Mouse (Mus musculus): ENCODE measurements around the gene D6Ertd527e. TPM values are rescaled to one million over a fixed set of nuclear protein-coding genes. Genes with fewer than 3 reads are reported as not detected.

D6Ertd527e gene
- polyA plus RNA-seq, 1 experiment = 1.4 TPM

DNA sequence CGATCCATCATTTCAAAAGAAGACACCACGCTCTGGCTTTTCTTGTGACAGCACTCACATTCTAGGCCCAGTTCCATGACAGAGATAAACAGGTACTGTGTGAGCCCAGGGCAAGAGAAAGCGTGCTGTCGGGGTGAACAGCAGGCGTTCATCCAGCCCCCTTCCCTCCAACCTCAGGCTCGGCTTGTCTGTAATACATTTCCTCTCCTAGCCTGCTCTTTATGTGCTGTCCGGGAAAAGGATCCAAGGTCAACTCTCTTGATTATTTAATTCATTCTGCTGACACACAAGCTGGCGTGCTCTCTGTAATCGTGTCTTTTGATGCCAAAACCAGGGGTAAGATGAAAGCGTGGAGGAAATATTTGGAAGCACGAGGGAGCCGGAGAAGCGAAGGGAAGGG lies 39.0 kb downstream of the D6Ertd527e start:
- WGBS = 91% methylated on average over 13 of the region's 13 CpGs
- TF ChIP-seq CTCF (IDR thresholded peaks at IDR 0.05; ENCODE audit: borderline replicate concordance, control insufficient read depth, extremely low read depth, insufficient read depth, low read length, poor library complexity) = no peak
- no peak for DNase-seq
- Histone ChIP-seq H3K4me1 (replicated peaks; ENCODE audit: control insufficient read depth, insufficient read depth, low read length) (peaks cover 22% of the 10 kb centered on the region), H3K36me3 (ENCODE audit: control insufficient read depth, insufficient read depth, low read length) (no peaks in the 10 kb centered on the region), H3K27me3 (ENCODE audit: control insufficient read depth, insufficient read depth, low read length) (no peaks in the 10 kb centered on the region), H3K27ac (ENCODE audit: control insufficient read depth, insufficient read depth, low read length) (no peak overlapping the region), H3K4me3 (ENCODE audit: control insufficient read depth, insufficient read depth, low read length) (no peak overlapping the region)

- Histone ChIP-seq H3K4me3 (ENCODE audit: control insufficient read depth, insufficient read depth, low read length) (no peak overlapping the region), H3K27me3 (ENCODE audit: control insufficient read depth, insufficient read depth, low read length) (no peaks in the 10 kb centered on the region), H3K36me3 (ENCODE audit: control insufficient read depth, insufficient read depth, low read length) (no peaks in the 10 kb centered on the region), H3K4me1 (replicated peaks; ENCODE audit: control insufficient read depth, insufficient read depth, low read length) (peaks cover 37% of the 10 kb centered on the region), H3K27ac (ENCODE audit: control insufficient read depth, insufficient read depth, low read length) (peak overlapping the region; percentile 39)
- TF ChIP-seq POLR2A (IDR thresholded peaks at IDR 0.05; ENCODE audit: control insufficient read depth, extremely low read depth, insufficient read depth, low read length, poor library complexity) (no peak), CTCF (IDR thresholded peaks at IDR 0.05; ENCODE audit: borderline replicate concordance, control insufficient read depth, extremely low read depth, insufficient read depth, low read length, poor library complexity) (no peak)
- 23% methylated on average over 3 of the region's 3 CpGs for WGBS
- DNase-seq = peak; percentile 49
Observed at GRCm38 (mm10) chr6:87147921-87148320, 43.4 kb downstream of the D6Ertd527e start.

DNA sequence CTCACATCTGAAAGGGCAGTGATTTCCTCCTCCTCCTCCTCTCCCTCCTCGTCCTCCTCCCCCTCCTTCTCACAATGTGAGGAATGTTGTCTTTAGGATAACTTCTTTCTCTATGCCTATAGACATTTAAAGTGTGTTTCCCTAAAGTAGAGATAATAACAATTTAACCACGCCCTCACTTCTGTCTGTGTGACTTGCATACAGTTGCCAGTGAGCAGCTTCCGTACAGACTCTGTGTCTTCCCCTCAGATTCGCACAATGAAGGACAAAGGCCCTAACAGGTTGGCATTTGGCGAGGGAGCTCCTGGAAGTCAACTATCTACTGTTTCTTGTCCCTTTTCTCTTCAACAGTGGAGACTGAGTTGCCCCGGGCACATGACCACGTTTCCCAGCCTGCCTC lies 45.9 kb downstream of the D6Ertd527e start:
- Histone ChIP-seq H3K36me3 (ENCODE audit: control insufficient read depth, insufficient read depth, low read length) (no peaks in the 10 kb centered on the region), H3K4me3 (ENCODE audit: control insufficient read depth, insufficient read depth, low read length) (no peak overlapping the region), H3K27me3 (ENCODE audit: control insufficient read depth, insufficient read depth, low read length) (no peaks in the 10 kb centered on the region), H3K4me1 (replicated peaks; ENCODE audit: control insufficient read depth, insufficient read depth, low read length) (peaks cover 54% of the 10 kb centered on the region), H3K27ac (ENCODE audit: control insufficient read depth, insufficient read depth, low read length) (no peak overlapping the region)
- WGBS = 93% methylated on average over 7 of the region's 7 CpGs
- TF ChIP-seq POLR2A (IDR thresholded peaks at IDR 0.05; ENCODE audit: control insufficient read depth, extremely low read depth, insufficient read depth, low read length, poor library complexity) = no peak
- TF ChIP-seq CTCF (IDR thresholded peaks at IDR 0.05; ENCODE audit: borderline replicate concordance, control insufficient read depth, extremely low read depth, insufficient read depth, low read length, poor library complexity) = no peak
- no peak for DNase-seq

DNA sequence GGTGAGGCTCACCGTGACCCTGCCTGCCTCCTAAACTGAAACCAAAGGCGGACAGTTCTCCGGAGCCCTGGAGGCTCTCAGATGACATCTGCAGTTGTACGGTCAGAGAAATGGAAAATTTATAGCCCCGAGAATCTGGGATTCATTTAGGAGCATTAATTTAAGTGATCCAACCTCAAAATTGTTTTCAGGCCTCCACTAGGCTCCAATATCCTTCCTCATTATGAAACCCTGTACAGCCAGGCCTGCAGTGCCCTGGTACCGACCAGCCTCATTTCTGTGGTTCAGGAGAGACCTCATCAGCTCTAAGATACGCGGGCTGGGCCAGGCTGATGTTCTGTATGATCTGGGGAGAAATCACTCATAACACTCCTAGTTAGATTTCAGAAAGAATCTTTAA lies 46.9 kb downstream of the D6Ertd527e start:
- no peak overlapping the region for H3K4me3 ChIP-seq (ENCODE audit: control insufficient read depth, insufficient read depth, low read length)
- H3K36me3 ChIP-seq (ENCODE audit: control insufficient read depth, insufficient read depth, low read length) = no peaks in the 10 kb centered on the region
- TF ChIP-seq CTCF (IDR thresholded peaks at IDR 0.05; ENCODE audit: borderline replicate concordance, control insufficient read depth, extremely low read depth, insufficient read depth, low read length, poor library complexity) (no peak), POLR2A (IDR thresholded peaks at IDR 0.05; ENCODE audit: control insufficient read depth, extremely low read depth, insufficient read depth, low read length, poor library complexity) (no peak)
- H3K4me1 ChIP-seq (replicated peaks; ENCODE audit: control insufficient read depth, insufficient read depth, low read length) = peaks cover 50% of the 10 kb centered on the region
- H3K27me3 ChIP-seq (ENCODE audit: control insufficient read depth, insufficient read depth, low read length) = no peaks in the 10 kb centered on the region
- H3K27ac ChIP-seq (ENCODE audit: control insufficient read depth, insufficient read depth, low read length) = no peak overlapping the region
- WGBS = 92% methylated on average over 8 of the region's 8 CpGs
- DNase-seq = no peak

GRCm38 (mm10) chr6:87152461-87153230 lies 48.1 kb downstream of the D6Ertd527e start:
- no peaks in the 10 kb centered on the region for H3K27me3 ChIP-seq (ENCODE audit: control insufficient read depth, insufficient read depth, low read length)
- peaks cover 40% of the 10 kb centered on the region for H3K4me1 ChIP-seq (replicated peaks; ENCODE audit: control insufficient read depth, insufficient read depth, low read length)
- WGBS = 4% methylated on average over 21 of the region's 21 CpGs
- DNase-seq = peak; percentile 79
- peak overlapping the region; percentile 88 for H3K27ac ChIP-seq (ENCODE audit: control insufficient read depth, insufficient read depth, low read length)
- H3K4me3 ChIP-seq (ENCODE audit: control insufficient read depth, insufficient read depth, low read length) = 0 out of 2 replicates have a peak overlapping the region, but pooled peaks have one; percentile 1
- TF ChIP-seq CTCF (IDR thresholded peaks at IDR 0.05; ENCODE audit: borderline replicate concordance, control insufficient read depth, extremely low read depth, insufficient read depth, low read length, poor library complexity) (no peak), POLR2A (IDR thresholded peaks at IDR 0.05; ENCODE audit: control insufficient read depth, extremely low read depth, insufficient read depth, low read length, poor library complexity) (peak; percentile 44; the same call in 1 of the 2 replicates)
- no peaks in the 10 kb centered on the region for H3K36me3 ChIP-seq (ENCODE audit: control insufficient read depth, insufficient read depth, low read length)

GRCm38 (mm10) chr6:87153231-87153580 lies 48.7 kb downstream of the D6Ertd527e start:
- DNase-seq = no peak
- peak overlapping the region; percentile 88 for H3K27ac ChIP-seq (ENCODE audit: control insufficient read depth, insufficient read depth, low read length)
- WGBS = 23% methylated on average over 7 of the region's 7 CpGs
- peaks cover 38% of the 10 kb centered on the region for H3K4me1 ChIP-seq (replicated peaks; ENCODE audit: control insufficient read depth, insufficient read depth, low read length)
- peak overlapping the region; percentile 3; the same call in 1 of the 2 replicates for H3K4me3 ChIP-seq (ENCODE audit: control insufficient read depth, insufficient read depth, low read length)
- no peaks in the 10 kb centered on the region for H3K27me3 ChIP-seq (ENCODE audit: control insufficient read depth, insufficient read depth, low read length)
- TF ChIP-seq CTCF (IDR thresholded peaks at IDR 0.05; ENCODE audit: borderline replicate concordance, control insufficient read depth, extremely low read depth, insufficient read depth, low read length, poor library complexity) (no peak), POLR2A (IDR thresholded peaks at IDR 0.05; ENCODE audit: control insufficient read depth, extremely low read depth, insufficient read depth, low read length, poor library complexity) (peak; percentile 3; the same call in 1 of the 2 replicates)
- H3K36me3 ChIP-seq (ENCODE audit: control insufficient read depth, insufficient read depth, low read length) = no peaks in the 10 kb centered on the region
